Mouse (Mus musculus): ENCODE measurements around the gene Rpl32.

Gene Rpl32

DNA sequence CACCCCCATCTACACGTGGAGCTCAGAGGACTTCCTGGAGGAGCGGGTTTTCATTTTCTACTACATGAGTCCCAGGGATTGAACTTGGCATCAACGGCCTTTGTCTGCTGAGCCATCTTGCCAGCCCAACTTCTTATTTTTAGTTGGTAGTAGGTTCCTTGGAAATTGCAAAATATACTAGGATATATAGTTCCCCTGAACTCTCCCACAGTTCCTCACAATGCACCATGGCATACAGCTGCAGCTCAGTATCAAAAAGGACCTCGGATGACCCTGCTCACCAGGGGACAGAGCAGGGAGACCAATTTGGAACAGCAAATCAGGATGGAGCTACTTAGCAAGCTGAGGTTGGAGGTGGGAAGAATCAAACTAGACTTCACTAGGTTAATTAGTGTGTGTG, 6.5 kb upstream of the Rpl32 start:
- no peak for DNase-seq (ENCODE audit: low spot score)

- DNase-seq (ENCODE audit: low spot score) = peak; percentile 27
These were observed 5.6 kb upstream of the Rpl32 start for GRCm38 (mm10) chr6:115814104-115814503.

DNA sequence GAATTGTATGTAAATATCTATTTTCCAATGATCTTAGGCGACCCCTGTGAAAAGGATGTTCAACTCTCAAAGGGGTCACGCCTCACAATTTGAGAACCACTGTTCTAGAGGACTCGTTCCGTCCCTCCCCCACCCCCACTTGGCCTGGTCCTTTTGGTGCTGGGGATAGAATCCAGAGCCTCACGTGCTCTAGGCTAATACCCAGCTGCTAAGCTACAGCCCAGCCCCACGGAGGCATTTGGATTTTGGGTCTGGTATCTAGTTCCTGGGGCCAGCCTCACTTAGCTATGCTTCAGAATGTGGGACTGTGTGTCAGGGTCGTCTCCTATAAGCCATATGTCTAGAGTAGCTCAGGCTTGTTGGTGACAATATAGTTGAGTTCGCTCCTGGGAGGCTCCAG, 3.1 kb upstream of the Rpl32 start:
- no peak for DNase-seq (ENCODE audit: low spot score)

DNA sequence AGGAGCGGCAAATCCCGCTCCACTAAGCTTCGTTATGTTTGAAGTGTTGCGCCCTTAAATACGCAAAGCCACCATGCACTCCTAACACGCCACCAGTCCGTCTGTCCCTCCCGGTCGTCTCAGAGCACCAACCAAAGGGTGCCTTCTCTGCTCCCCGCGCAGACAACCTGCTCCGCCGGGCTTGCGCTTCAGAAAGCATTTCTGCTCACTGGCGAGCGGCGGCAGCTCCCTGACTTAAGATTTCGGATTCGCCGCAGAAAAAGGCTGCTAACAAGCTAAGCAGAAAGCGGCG, 405 bp downstream of the Rpl32 start:
- DNase-seq (ENCODE audit: low spot score) = no peak

GRCm38 (mm10) chr6:115807464-115808195, 917 bp downstream of the Rpl32 start:
- peak; percentile 4 for DNase-seq (ENCODE audit: low spot score)

GRCm38 (mm10) chr6:115804432-115805192, 3.9 kb downstream of the Rpl32 start:
- DNase-seq (ENCODE audit: low spot score) = no peak

GRCm38 (mm10) chr6:115803541-115804382, 4.8 kb downstream of the Rpl32 start:
- DNase-seq (ENCODE audit: low spot score) = peak; percentile 54

DNA sequence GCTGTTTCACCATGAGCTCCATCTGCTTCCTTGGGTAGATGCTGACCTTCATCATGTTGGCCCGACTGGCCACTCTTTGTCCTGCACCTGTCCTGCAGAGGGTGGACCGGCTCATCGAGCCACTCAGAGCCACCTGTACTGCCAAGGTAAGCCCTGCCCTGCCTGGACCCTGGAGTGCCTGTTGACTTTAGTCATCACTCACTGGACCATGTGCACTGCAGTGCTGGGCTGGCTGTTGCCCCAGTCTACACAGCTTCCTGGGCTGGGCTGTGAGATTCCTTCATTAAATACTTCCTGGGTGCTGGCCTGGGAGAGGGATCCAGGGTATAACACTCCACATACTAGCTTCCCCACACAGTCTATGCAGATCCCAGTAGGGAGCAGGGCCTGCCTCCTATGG, 6.7 kb downstream of the Rpl32 start:
- no peak for DNase-seq (ENCODE audit: low spot score)

DNA sequence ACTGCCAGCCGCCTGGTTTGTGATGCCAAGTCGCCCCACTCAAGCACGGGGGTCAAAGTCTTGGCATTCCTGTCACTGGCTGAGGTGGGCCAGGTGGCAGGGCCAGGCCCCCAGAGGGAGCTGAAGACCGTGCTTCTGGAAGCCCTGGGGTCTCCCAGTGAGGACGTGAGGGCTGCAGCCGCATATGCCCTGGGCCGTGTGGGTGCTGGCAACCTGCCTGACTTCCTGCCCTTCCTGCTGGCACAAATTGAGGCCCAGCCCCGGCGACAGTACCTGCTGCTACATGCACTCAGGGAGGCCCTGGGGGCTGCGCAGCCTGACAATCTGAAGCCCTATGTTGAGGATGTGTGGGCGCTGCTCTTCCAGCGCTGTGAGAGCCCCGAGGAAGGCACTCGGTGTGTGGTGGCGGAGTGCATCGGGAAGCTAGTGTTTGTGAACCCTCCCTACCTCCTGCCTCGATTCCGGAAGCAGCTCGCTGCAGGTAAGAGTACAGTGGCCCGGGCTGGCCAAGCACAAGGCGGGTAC, 15.8 kb downstream of the Rpl32 start:
- DNase-seq (ENCODE audit: low spot score) = peak; percentile 39

- peak; percentile 18 for DNase-seq (ENCODE audit: low spot score)
These were observed 16.5 kb downstream of the Rpl32 start for GRCm38 (mm10) chr6:115791842-115792686.

DNA sequence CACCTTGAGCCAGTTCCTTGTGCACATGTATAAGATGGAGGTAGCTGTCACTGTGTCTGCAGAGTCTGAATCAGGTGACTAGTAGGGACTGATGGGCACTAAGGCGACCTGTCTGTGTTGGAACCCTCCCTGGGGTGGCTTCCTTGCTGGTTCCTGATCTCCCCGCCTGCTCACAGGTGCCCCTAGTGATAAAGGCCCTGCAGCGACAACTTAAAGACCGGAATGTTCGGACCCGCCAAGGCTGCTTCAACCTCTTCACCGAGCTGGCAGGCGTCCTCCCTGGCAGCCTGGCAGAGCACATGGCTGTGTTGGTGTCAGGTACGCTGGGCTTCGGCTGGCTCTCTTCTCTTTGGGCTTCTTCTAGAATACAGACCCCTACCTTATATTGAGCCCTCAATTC, 17.5 kb downstream of the Rpl32 start:
- no peak for DNase-seq (ENCODE audit: low spot score)

DNA sequence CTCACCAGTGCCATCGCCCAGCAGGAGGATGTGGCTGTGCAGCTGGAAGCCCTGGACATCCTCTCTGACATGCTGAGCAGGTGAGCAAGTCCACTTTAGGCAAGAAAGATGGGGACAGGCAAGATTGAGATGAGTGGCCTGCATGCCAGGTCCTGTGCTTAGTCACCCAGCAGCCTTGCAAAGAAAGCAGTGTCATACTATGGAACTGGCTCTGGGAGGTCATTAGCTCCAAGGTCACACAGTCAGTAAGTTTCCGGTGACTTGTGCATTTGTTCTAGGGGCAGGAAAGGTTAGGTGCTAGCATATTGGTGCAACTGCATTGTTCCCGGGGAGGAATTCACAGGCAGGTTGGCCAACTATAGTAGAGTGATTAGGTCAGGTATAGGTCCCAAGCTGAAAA, 25.8 kb downstream of the Rpl32 start:
- no peak for DNase-seq (ENCODE audit: low spot score)

- DNase-seq (ENCODE audit: low spot score) = no peak
These were observed 32.2 kb downstream of the Rpl32 start for GRCm38 (mm10) chr6:115776363-115776762.

GRCm38 (mm10) chr6:115775838-115776237, 32.7 kb downstream of the Rpl32 start:
- no peak for DNase-seq (ENCODE audit: low spot score)

DNA sequence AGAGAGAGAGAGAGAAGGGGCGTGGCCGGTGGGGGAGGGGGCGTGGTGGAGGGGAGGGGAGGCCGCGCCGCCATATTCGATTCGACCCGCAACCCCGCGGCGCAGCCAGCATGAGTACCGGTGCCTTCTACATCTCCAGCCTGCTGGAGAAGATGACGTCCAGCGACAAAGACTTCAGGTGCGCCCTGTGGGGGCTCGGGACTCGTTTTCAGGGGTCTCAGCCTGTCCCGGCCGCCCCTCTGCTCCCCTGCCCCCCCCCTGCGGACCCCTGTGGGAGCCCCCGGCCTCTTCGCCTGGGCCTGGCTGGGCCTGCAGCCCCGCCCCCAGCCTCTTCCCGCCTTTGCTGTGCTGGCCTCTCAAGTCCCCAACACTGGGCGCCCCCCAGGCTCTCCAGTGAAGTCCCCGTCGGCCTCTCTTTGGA, 34.0 kb downstream of the Rpl32 start, which contains the start of gene Cand2:
TSS of gene Cand2 (plus strand) at position 38 of the 421 bp plus-strand sequence.
- peak; percentile 51 for DNase-seq (ENCODE audit: low spot score)

DNA sequence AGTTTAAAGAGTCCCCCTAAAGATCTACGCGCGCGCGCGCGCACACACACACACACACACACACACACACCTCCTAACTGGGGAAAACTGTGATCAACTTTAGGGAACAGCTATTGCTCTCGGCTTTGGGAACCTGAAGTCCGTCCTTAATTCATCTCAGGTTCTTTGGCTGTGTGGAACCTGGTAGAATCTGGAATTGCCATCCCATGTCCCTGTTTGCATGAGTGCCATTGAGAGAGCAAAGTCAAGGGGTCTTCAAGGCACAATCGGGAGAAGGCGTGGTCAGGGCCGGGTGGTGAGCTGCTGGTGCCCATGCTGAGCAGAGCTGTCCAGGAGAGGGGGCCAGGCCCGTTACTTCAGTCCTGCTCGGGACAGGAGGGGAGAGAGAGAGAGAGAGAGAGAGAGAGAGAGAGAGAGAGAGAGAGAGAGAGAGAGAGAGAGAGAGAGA, 34.6 kb downstream of the Rpl32 start:
- peak; percentile 17 for DNase-seq (ENCODE audit: low spot score)

GRCm38 (mm10) chr6:115772604-115773003, 35.9 kb downstream of the Rpl32 start:
- no peak for DNase-seq (ENCODE audit: low spot score)

- no peak for DNase-seq (ENCODE audit: low spot score)
These were observed 36.3 kb downstream of the Rpl32 start for GRCm38 (mm10) chr6:115772201-115772600.

DNA sequence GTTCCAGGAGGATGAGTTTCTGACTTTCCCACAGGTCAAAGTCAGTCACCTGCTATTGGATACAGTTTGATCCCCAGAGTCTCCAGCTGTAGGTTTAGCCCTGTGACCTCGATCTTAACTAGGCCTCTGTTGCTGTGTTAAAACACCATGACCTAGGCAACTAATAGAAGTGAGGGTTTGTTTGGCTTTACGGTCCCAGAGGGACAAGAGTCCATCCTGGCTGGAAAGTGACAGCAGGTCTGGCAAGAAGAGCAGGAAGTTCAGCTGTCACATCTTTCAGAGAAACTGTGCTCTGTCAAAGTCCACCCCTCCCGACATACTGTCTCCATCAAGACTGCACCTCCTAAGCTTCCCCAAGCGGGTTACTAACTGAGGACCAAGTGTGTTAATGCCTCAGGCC, 37.7 kb downstream of the Rpl32 start:
- no peak for DNase-seq (ENCODE audit: low spot score)

DNA sequence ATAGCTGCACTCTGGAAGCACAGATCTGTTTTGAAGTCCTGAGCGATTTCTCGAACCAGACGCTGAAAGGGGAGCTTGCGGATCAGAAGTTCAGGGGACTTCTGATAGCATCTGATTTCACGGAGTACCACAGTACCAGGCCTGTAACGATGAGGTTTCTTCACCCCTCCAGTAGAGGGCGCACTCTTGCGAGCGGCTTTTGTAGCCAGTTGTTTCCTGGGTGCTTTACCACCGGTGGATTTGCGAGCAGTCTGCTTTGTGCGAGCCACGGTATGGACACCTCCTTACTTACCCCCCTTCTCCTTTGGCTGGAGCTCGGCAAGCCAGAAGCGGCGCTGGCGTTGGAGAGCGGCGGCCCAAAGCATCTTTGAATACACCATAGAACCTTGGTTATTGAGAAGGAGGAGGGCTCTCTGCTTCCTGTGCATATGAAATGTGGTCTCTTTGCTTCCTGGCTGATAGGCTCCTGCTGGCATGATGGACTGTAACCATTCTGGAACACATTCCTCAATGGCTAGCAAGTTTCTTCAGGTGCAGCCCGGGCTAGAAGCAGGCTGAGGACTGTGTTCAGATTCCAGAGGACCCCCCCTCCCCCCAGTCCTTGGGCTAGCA, 38.4 kb downstream of the Rpl32 start:
- no peak for DNase-seq (ENCODE audit: low spot score)

DNA sequence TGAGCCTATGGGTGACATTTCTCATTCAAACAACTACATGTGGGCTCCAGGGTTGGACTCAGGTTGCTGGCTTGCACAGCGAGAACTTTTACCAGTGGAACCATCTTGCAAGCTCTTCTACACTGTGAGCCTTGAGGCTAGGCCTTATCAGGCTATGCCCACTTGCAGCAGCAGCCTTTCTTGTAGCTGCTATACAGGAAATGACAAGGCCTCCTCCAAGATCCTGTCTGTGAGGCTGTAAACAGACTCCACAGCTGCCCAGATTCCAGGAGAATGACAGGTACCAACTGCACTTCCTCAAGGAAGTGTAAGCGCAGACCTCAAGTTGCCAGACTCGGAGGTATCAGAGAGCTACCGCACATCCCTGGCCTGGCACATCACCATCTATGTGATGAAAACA, 40.3 kb downstream of the Rpl32 start:
- no peak for DNase-seq (ENCODE audit: low spot score)
